Mouse (Mus musculus) midbrain, embryonic 16.5 days (tissue): ENCODE results near the gene Cog6. TPM values are rescaled to one million over a fixed set of nuclear protein-coding genes. Genes with fewer than 3 reads are reported as not detected.

Experiments used
- ATAC-seq: fragments of 200-750 bp; cut with Nextera tagmentation; 2 replicates; pipeline ENCODE4 v1.8.0; 2017; ENCODE audit warnings: moderate TSS enrichment
- H3K27ac ChIP-seq: fragments of 300-500 bp; sonication (generic); 2 replicates; pipeline ENCODE4 v1.5.1; 2014; ENCODE audit warnings: mild to moderate bottlenecking, low read length, mixed read lengths
- H3K27me3 ChIP-seq: fragments of 300-500 bp; sonication (generic); 2 replicates; pipeline ENCODE4 v1.6.1; 2014; ENCODE audit warnings: low read depth, low read length, mixed read lengths; ENCODE audit not compliant: control insufficient read depth, insufficient read depth
- H3K36me3 ChIP-seq: fragments of 300-500 bp; sonication (generic); 2 replicates; pipeline ENCODE4 v1.6.1; 2014; ENCODE audit warnings: mild to moderate bottlenecking, low read length, moderate library complexity, mixed read lengths; ENCODE audit not compliant: control insufficient read depth, insufficient read depth
- H3K4me1 ChIP-seq: fragments of 300-500 bp; sonication (generic); 2 replicates; pipeline ENCODE4 v1.6.1; 2014; ENCODE audit warnings: mild to moderate bottlenecking, low read length, mixed read lengths; ENCODE audit not compliant: control insufficient read depth, insufficient read depth
- H3K4me2 ChIP-seq: fragments of 300-500 bp; sonication (generic); 2 replicates; pipeline ENCODE4 v1.6.1; 2014; ENCODE audit warnings: mild to moderate bottlenecking, low read length, mixed read lengths
- H3K4me3 ChIP-seq: fragments of 300-500 bp; sonication (generic); 2 replicates; pipeline ENCODE4 v1.5.1; 2014; ENCODE audit warnings: low read depth, mild to moderate bottlenecking, low read length, moderate library complexity, mixed read lengths
- H3K9ac ChIP-seq: fragments of 300-500 bp; sonication (generic); 2 replicates; pipeline ENCODE4 v1.6.1; 2014; ENCODE audit warnings: low read depth, low read length, mixed read lengths
- H3K9me3 ChIP-seq: fragments of 300-500 bp; sonication (generic); replicated peaks from 2 replicates; pipeline ENCODE4 v1.6.1; 2014; ENCODE audit warnings: mild to moderate bottlenecking, low read length, mixed read lengths; ENCODE audit not compliant: control insufficient read depth, poor library complexity, severe bottlenecking
- WGBS: fragments of 180-500 bp; shearing (Covaris S2); extraction: QIAGEN DNeasy Blood & Tissue Kit; methylation state at CpG from one replicate; pipeline ENCODE4 v1.1.7; 2014; 5-methylcytosine and 5-hydroxymethylcytosine counted together
- polyA plus RNA-seq: library from polyadenylated mRNA; unstranded; fragments of >200 nt; fragmentation: Nextera tagmentation; extraction: Ambion mirVana; gene quantifications from 2 replicates; pipeline ENCODE4 v1.2.1, GENCODE M21; 2015

Cog6 gene
- polyA plus RNA-seq, 1 experiment from 2014 or later, result 60.0 TPM

GRCm38 (mm10) chr3:52947444-52947843, 69.6 kb downstream of the Cog6 start:
- WGBS, result 93% methylated on average over 5 of the region's 5 CpGs
- no peak overlapping the region for H3K27ac ChIP-seq
- no peaks in the 10 kb centered on the region for H3K4me1 ChIP-seq
- H3K9ac ChIP-seq, result no peak overlapping the region
- no peaks in the 10 kb centered on the region for H3K36me3 ChIP-seq
- H3K27me3 ChIP-seq, result no peaks in the 10 kb centered on the region
- H3K4me2 ChIP-seq, result no peak overlapping the region
- no peaks in the 10 kb centered on the region for H3K9me3 ChIP-seq
- no peak overlapping the region for H3K4me3 ChIP-seq
- no peak for ATAC-seq

DNA sequence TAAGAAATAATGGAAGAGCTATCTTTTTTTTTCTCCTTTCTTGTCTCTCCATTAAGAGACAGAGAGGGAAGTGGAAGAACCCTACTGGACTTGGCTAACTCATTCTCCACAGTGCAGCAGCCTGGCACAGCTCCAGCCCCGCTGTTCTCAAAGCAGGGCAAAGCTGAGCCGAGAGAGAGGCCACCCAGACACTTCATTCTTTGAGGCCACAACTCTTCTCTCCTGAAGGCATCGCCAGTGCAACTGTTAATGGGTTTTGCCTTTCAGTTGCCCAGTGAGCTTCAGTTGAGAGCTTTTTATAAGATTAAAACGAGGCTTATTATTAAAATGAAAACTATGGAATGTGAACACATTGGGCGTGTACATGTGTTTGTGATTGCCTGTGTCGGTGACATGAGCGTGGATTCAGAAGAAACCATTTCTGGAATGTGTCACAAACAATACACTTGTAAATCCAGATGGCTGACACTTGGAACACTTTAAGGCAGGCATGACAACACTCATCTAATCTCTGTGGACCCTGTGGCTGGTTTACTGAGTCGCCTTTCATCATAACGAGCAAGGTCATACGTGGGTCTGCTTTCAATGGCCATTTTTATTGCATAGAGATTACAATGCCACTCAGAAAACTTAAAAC, 76.1 kb downstream of the Cog6 start:
- Histone ChIP-seq H3K36me3 (no peaks in the 10 kb centered on the region), H3K9me3 (no peaks in the 10 kb centered on the region), H3K27ac (no peak overlapping the region), H3K4me3 (no peak overlapping the region), H3K27me3 (no peaks in the 10 kb centered on the region; the same call in 1 of the 2 replicates), H3K4me2 (no peak overlapping the region), H3K9ac (no peak overlapping the region), H3K4me1 (peaks cover 7% of the 10 kb centered on the region; the same call in 1 of the 2 replicates)
- 16% methylated on average over 10 of the region's 10 CpGs for WGBS
- no peak for ATAC-seq

DNA sequence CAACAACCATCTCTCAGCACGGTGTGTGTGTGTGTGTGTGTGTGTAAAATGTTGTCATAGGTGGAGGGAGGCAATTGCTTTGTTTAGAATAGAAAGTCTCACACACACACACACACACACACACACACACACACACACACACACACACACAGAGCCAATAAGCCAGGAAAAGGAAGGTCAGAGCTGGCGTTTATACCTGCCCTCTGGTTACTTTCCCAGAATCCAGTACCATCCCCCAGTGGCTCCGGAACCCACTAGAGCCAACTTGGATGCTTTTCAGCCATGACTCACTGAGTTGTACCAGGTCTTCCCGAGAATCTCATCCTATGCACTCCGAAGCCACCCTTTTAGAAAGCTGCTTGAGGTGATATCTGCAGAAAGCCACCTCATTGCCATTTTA, 78.6 kb downstream of the Cog6 start:
- Histone ChIP-seq H3K4me1 (peaks cover 7% of the 10 kb centered on the region; the same call in 1 of the 2 replicates), H3K4me2 (no peak overlapping the region), H3K9me3 (no peaks in the 10 kb centered on the region), H3K27ac (no peak overlapping the region), H3K4me3 (no peak overlapping the region), H3K27me3 (no peaks in the 10 kb centered on the region; the same call in 1 of the 2 replicates), H3K36me3 (no peaks in the 10 kb centered on the region), H3K9ac (no peak overlapping the region)
- 78% methylated on average over 5 of the region's 5 CpGs for WGBS
- no peak for ATAC-seq

GRCm38 (mm10) chr3:52937739-52938306, 79.2 kb downstream of the Cog6 start:
- H3K9ac ChIP-seq, result no peak overlapping the region
- peaks cover 7% of the 10 kb centered on the region; the same call in 1 of the 2 replicates for H3K4me1 ChIP-seq
- no peaks in the 10 kb centered on the region for H3K36me3 ChIP-seq
- H3K27ac ChIP-seq, result no peak overlapping the region
- H3K4me3 ChIP-seq, result no peak overlapping the region
- no peak overlapping the region for H3K4me2 ChIP-seq
- H3K27me3 ChIP-seq, result no peaks in the 10 kb centered on the region; the same call in 1 of the 2 replicates
- ATAC-seq, result no peak
- H3K9me3 ChIP-seq, result no peaks in the 10 kb centered on the region
- 85% methylated on average over 6 of the region's 6 CpGs for WGBS

DNA sequence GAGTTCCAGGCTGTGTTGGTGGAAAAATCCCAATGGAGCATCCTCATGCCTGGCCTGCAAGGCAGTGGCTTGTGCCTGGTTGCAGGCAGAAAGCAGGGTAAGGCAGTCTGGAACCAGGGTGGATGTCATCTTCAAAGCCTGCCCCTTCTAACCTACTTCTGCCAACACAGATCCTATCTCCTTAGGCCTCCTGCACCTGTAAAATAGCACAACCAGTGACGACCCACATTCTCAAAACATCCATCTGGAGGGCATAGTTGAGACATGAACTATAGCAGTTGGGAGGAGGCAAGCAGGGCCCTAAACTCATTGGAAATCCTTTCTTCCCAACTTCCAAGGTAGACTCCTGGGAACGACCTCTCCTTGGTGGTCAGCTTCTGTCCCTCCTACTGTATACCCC, 85.1 kb downstream of the Cog6 start:
- no peak for ATAC-seq

More for the DNA sequence above, 85.1 kb downstream of the Cog6 start:
- no peak overlapping the region for H3K4me3 ChIP-seq
- H3K27me3 ChIP-seq, result no peaks in the 10 kb centered on the region; the same call in 1 of the 2 replicates
- H3K9ac ChIP-seq, result no peak overlapping the region
- peaks cover 2% of the 10 kb centered on the region; the same call in 1 of the 2 replicates for H3K4me1 ChIP-seq
- no peaks in the 10 kb centered on the region for H3K36me3 ChIP-seq
- H3K27ac ChIP-seq, result no peak overlapping the region
- 74% methylated on average over 2 of the region's 2 CpGs for WGBS
- H3K4me2 ChIP-seq, result no peak overlapping the region
- H3K9me3 ChIP-seq, result no peaks in the 10 kb centered on the region

Other genes starting within 250 kb of the Cog6 start
- gene Lhfp, start 24.3 kb upstream of the Cog6 start, polyA plus RNA-seq, result 58.5 and 64.1 TPM in 2 replicates